Mouse (Mus musculus) cerebellum, adult 18-20 months (tissue): ENCODE measurements around the gene Ralgapa1.
A peak's percentile ranks its signal among the peaks of the same experiment; 100 is the strongest.

ENCODE experiments used
- DNase-seq, 2 experiments: peaks; one replicate each; pipeline ENCODE4 v3.0.0; 2021

Ralgapa1 gene

GRCm38 (mm10) chr12:55820661-55821314 is at the start of gene Ralgapa1:
Ralgapa1 (minus strand) TSS chr12:55821167.
- peak; percentile 84 to 87 for DNase-seq

GRCm38 (mm10) chr12:55869622-55870322 is 48.8 kb upstream of the Ralgapa1 start:
- no peak for DNase-seq

- no peak for DNase-seq
Measured at GRCm38 (mm10) chr12:55867738-55868137, 46.8 kb upstream of the Ralgapa1 start.

- no peak for DNase-seq
Measured at GRCm38 (mm10) chr12:55860631-55861030, 39.7 kb upstream of the Ralgapa1 start.

- DNase-seq, result no peak
Measured at GRCm38 (mm10) chr12:55859409-55860349, 38.7 kb upstream of the Ralgapa1 start.

- DNase-seq, result no peak
Measured at GRCm38 (mm10) chr12:55850650-55851049, 29.7 kb upstream of the Ralgapa1 start.

- no peak for DNase-seq
Measured at GRCm38 (mm10) chr12:55847851-55848250, 26.9 kb upstream of the Ralgapa1 start.

GRCm38 (mm10) chr12:55846741-55847140 is 25.8 kb upstream of the Ralgapa1 start:
- DNase-seq, result peak in 1 of 2 experiments; percentile 23

- DNase-seq, result no peak
Measured at GRCm38 (mm10) chr12:55837495-55837894, 16.5 kb upstream of the Ralgapa1 start.

GRCm38 (mm10) chr12:55836199-55836951 is 15.4 kb upstream of the Ralgapa1 start, which contains the start of gene Brms1l:
Brms1l (plus strand) TSS chr12:55836324.
- peak; percentile 93 to 99 for DNase-seq

- no peak for DNase-seq
Measured at GRCm38 (mm10) chr12:55835857-55836198, 14.9 kb upstream of the Ralgapa1 start.

GRCm38 (mm10) chr12:55834891-55835290 is 13.9 kb upstream of the Ralgapa1 start:
- no peak for DNase-seq

GRCm38 (mm10) chr12:55833906-55834625 is 13.1 kb upstream of the Ralgapa1 start:
- no peak for DNase-seq

- no peak for DNase-seq
Measured at GRCm38 (mm10) chr12:55832961-55833360, 12.0 kb upstream of the Ralgapa1 start.

GRCm38 (mm10) chr12:55831101-55831500 is 10.1 kb upstream of the Ralgapa1 start:
- DNase-seq, result peak; percentile 70 to 75

GRCm38 (mm10) chr12:55825537-55825936 is 4.6 kb upstream of the Ralgapa1 start:
- DNase-seq, result no peak

- no peak for DNase-seq
Measured at GRCm38 (mm10) chr12:55824027-55824426, 3.1 kb upstream of the Ralgapa1 start.

GRCm38 (mm10) chr12:55820119-55820660 is 777 bp downstream of the Ralgapa1 start:
- peak; percentile 52 to 57 for DNase-seq

- DNase-seq, result no peak
Measured at GRCm38 (mm10) chr12:55816488-55816887, 4.5 kb downstream of the Ralgapa1 start.

GRCm38 (mm10) chr12:55805035-55805434 is 15.9 kb downstream of the Ralgapa1 start:
- no peak for DNase-seq

- no peak for DNase-seq
Measured at GRCm38 (mm10) chr12:55801131-55801530, 19.8 kb downstream of the Ralgapa1 start.
